Mouse (Mus musculus): Measurements from ENCODE around the gene Kcnn3.

- no peak for TF ChIP-seq POLR2A (IDR thresholded peaks at IDR 0.05; ENCODE audit: borderline replicate concordance, extremely low read depth, insufficient read depth, insufficient read length, poor library complexity, severe bottlenecking)
- TF ChIP-seq CTCF (IDR thresholded peaks at IDR 0.05; ENCODE audit: borderline replicate concordance, extremely low read depth, insufficient read depth, insufficient read length), result no peak
Measured at GRCm38 (mm10) chr3:89577154-89577553, 57.2 kb downstream of the Kcnn3 start.
